ENCODE assay signal across 22 mouse cellular contexts in genomic region chr11:118885604-118886003, GRCm38 (mm10).
"Had no signal": no experiment of that assay in that cellular context is flagged by ENCODE, and none has a peak within 500 bp of the region (broad histone marks: within the 10 kb centered on the region; RNA-seq: fewer than 3 reads in every experiment).

No protein-coding gene starts in this region.

- H3K27ac ChIP-seq: limb, embryonic 10.5 days; limb, embryonic 13.5 days; liver, embryonic 12.5 days; liver, embryonic 15.5 days; lung, embryonic 15.5 days; neural tube, embryonic 12.5 days; neural tube, embryonic 15.5 days had no signal

- H3K36me3 ChIP-seq: limb, embryonic 10.5 days; limb, embryonic 13.5 days; liver, embryonic 12.5 days; liver, embryonic 15.5 days; lung, embryonic 15.5 days; neural tube, embryonic 15.5 days had no signal

- H3K4me2 ChIP-seq: limb, embryonic 13.5 days; liver, embryonic 12.5 days; liver, embryonic 15.5 days; lung, embryonic 15.5 days; midbrain, embryonic 11.5 days; neural tube, embryonic 12.5 days; neural tube, embryonic 15.5 days had no signal

- H3K4me3 ChIP-seq: limb, embryonic 10.5 days; limb, embryonic 13.5 days; liver, embryonic 12.5 days; liver, embryonic 15.5 days; lung, embryonic 15.5 days; megakaryocyte, embryonic 14.5 days; neural tube, embryonic 12.5 days; neural tube, embryonic 15.5 days had no signal

- H3K9me3 ChIP-seq: limb, embryonic 10.5 days; limb, embryonic 13.5 days; liver, embryonic 12.5 days; liver, embryonic 15.5 days; lung, embryonic 15.5 days; neural tube, embryonic 12.5 days; neural tube, embryonic 15.5 days had no signal

- H3K27me3 ChIP-seq: lung, embryonic 15.5 days; neural tube, embryonic 12.5 days; neural tube, embryonic 15.5 days had no signal

- H3K4me1 ChIP-seq: limb, embryonic 13.5 days; liver, embryonic 12.5 days; liver, embryonic 15.5 days; lung, embryonic 15.5 days had no signal

- H3K9ac ChIP-seq: limb, embryonic 13.5 days; liver, embryonic 12.5 days; liver, embryonic 15.5 days; lung, embryonic 15.5 days; neural tube, embryonic 12.5 days; neural tube, embryonic 15.5 days had no signal

- DNase-seq: kidney, adult 18-20 months; kidney, adult 9 months; kidney, postnatal 14 days; kidney, postnatal 4 days; layer of hippocampus, adult 9-11 months; liver; lung, adult 18-20 months; lung, postnatal 10 days; lung, postnatal 36 days; midbrain, embryonic 14.5 days; thymus, adult 18-20 months; thymus, postnatal 36 days had no signal

- ATAC-seq: intestine, embryonic 16.5 days; liver, embryonic 12.5 days had no signal
